In the genomic region with DNA sequence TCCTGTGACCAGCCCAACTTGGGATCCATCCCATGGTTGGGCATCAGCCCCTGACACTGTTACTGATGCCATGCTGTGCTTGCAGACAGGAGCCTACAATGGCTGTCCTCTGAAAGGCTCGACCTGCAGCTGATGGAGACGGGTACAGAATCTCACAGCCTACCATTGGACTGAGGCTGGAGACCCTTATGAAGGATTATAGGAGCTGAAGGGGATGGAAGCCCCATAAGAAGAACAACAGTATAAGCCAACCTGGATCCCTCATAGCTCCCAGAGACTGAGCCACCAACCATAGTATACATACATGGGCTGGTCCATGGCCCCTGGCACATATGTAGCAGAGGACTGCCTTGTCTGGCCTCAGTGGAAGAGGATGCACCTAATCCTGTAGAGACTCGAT, we compare ENCODE assay signal across 34 mouse cellular contexts.
"Had no signal": no experiment of that assay in that cellular context is flagged by ENCODE, and none has a peak within 500 bp of the region (broad histone marks: within the 10 kb centered on the region; RNA-seq: fewer than 3 reads in every experiment).

No protein-coding gene starts in this region.

- H3K4me1 ChIP-seq: hindbrain, embryonic 15.5 days had no signal

- H3K27ac ChIP-seq: heart, embryonic 15.5 days; hindbrain, embryonic 12.5 days; hindbrain, embryonic 13.5 days; hindbrain, embryonic 14.5 days; hindbrain, embryonic 15.5 days; hindbrain, postnatal 0 days; intestine, embryonic 15.5 days; kidney, embryonic 15.5 days; kidney, postnatal 0 days; layer of hippocampus, adult 2 months; left cerebral cortex, adult 2 months had no signal

- H3K27me3 ChIP-seq: heart, embryonic 12.5 days; heart, embryonic 13.5 days; heart, embryonic 15.5 days; hindbrain, embryonic 12.5 days; hindbrain, embryonic 15.5 days; intestine, embryonic 15.5 days; kidney, embryonic 15.5 days had no signal

- H3K9me3 ChIP-seq: heart, embryonic 13.5 days; heart, embryonic 15.5 days; hindbrain, embryonic 10.5 days; hindbrain, embryonic 12.5 days; hindbrain, embryonic 13.5 days; hindbrain, embryonic 15.5 days; intestine, embryonic 15.5 days; kidney, embryonic 15.5 days had no signal

- DNase-seq: heart, postnatal 14 days; heart, postnatal 36 days; heart, postnatal 4 days; kidney, adult 11 months; kidney, adult 18-20 months; kidney, adult 2 months; kidney, adult 8-10 months; kidney, adult 9 months; kidney, postnatal 10 days; kidney, postnatal 14 days; kidney, postnatal 25 days; kidney, postnatal 36 days; kidney, postnatal 4 days; layer of hippocampus, adult 9-11 months; layer of hippocampus, postnatal 36 days had no signal

- ATAC-seq: hindbrain, embryonic 16.5 days; hindbrain, postnatal 0 days; inflammation-experienced regulatory T-cells, adult 6 months; intestine, embryonic 15.5 days; intestine, embryonic 16.5 days; intestine, postnatal 0 days had no signal

- H3K4me3 ChIP-seq: heart, embryonic 12.5 days; heart, embryonic 13.5 days; heart, embryonic 15.5 days; hindbrain, embryonic 10.5 days; hindbrain, embryonic 12.5 days; hindbrain, embryonic 13.5 days; hindbrain, embryonic 15.5 days; intestine, embryonic 15.5 days; kidney, embryonic 15.5 days; layer of hippocampus, adult 2 months; left cerebral cortex, adult 2 months had no signal

- H3K36me3 ChIP-seq: heart, embryonic 12.5 days; heart, embryonic 13.5 days; heart, embryonic 15.5 days; hindbrain, embryonic 10.5 days; hindbrain, embryonic 12.5 days; hindbrain, embryonic 13.5 days; hindbrain, embryonic 15.5 days; intestine, embryonic 15.5 days; kidney, embryonic 15.5 days had no signal

- H3K4me2 ChIP-seq: heart, embryonic 11.5 days; heart, embryonic 12.5 days; heart, embryonic 13.5 days; heart, embryonic 15.5 days; hindbrain, embryonic 12.5 days; hindbrain, embryonic 13.5 days; hindbrain, embryonic 14.5 days; hindbrain, embryonic 15.5 days; intestine, embryonic 15.5 days; kidney, embryonic 15.5 days had no signal

- H3K9ac ChIP-seq: heart, embryonic 12.5 days; heart, embryonic 13.5 days; heart, embryonic 15.5 days; hindbrain, embryonic 12.5 days; hindbrain, embryonic 13.5 days; hindbrain, embryonic 14.5 days; hindbrain, embryonic 15.5 days; intestine, embryonic 15.5 days; kidney, embryonic 15.5 days had no signal
